Mouse (Mus musculus) left cerebral cortex, postnatal 36 days (tissue): Measurements from ENCODE around the gene Gm14214. TPM values are rescaled to one million over a fixed set of nuclear protein-coding genes. Genes with fewer than 3 reads are reported as not detected.

ENCODE experiments used
- DNase-seq, 2 experiments: peaks; one replicate each; pipeline ENCODE4 v3.0.0; 2021 to 2022; ENCODE audit warnings: low spot score in 2 of 2, mixed read lengths in 1 of 2
- intact Hi-C: fragments of 180-260 bp; cut with DNase I; formaldehyde crosslinking; loops from one replicate; pipeline ENCODE4 v1.15.1; 2025
- total RNA-seq, 2 experiments: library from RNA; stranded (reverse); gene quantifications; 2 replicates each; pipeline ENCODE4 v1.2.3; 2021

Gene Gm14214
- total RNA-seq, 2 experiments from 2014 or later = not detected

GRCm38 (mm10) chr2:154779648-154780047 is 9.8 kb upstream of the Gm14214 start:
- no peak for DNase-seq
- intact Hi-C loops = no loop called here

- intact Hi-C loops = no loop called here
- no peak for DNase-seq
Observed at GRCm38 (mm10) chr2:154776496-154776895, 6.7 kb upstream of the Gm14214 start.

DNA sequence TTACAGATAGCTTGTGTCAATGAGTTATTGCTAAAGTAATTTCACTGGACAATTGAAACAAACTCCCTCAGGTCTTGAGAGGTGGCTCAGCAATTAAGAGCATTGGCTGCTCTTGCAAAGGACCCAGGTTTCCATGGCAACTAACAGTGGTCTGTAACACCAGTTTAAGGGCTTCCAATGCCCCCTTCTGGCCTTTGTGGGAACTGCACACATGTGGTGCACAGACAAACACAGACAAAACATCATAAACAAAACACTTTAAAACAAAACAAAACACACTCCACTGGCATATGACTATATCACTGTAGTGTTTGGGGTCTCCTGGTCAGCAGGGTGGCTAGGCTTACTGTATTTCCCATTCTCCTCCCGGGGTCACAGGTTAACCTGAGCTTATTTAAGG is 4.2 kb upstream of the Gm14214 start:
- no peak for DNase-seq
- intact Hi-C loops = no loop called here

DNA sequence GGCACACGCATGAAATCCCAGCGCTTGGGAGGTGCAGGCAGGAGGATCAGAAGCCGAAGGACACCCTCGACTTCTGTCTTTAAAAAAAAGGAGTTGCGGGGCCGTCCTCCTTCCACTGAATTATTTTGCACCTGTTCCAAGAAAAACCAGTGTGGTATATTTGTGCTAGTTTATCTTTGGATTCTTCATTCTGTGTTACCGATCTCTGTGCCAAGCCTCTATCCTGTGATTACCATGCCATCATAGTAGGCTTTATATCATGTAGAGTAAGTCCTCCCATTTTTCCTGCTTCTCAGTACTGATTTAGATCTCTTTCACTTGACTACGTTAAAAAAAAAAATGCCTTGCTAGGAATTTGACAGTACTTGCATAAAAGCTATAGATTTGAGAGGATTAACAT is 1.8 kb upstream of the Gm14214 start:
- DNase-seq = no peak
- intact Hi-C loops = no loop called here

GRCm38 (mm10) chr2:154767051-154767450 is 2.8 kb downstream of the Gm14214 start:
- DNase-seq = no peak
- intact Hi-C loops = no loop called here

GRCm38 (mm10) chr2:154765554-154766008 is 4.2 kb downstream of the Gm14214 start:
- intact Hi-C loops = no loop called here
- DNase-seq = no peak

DNA sequence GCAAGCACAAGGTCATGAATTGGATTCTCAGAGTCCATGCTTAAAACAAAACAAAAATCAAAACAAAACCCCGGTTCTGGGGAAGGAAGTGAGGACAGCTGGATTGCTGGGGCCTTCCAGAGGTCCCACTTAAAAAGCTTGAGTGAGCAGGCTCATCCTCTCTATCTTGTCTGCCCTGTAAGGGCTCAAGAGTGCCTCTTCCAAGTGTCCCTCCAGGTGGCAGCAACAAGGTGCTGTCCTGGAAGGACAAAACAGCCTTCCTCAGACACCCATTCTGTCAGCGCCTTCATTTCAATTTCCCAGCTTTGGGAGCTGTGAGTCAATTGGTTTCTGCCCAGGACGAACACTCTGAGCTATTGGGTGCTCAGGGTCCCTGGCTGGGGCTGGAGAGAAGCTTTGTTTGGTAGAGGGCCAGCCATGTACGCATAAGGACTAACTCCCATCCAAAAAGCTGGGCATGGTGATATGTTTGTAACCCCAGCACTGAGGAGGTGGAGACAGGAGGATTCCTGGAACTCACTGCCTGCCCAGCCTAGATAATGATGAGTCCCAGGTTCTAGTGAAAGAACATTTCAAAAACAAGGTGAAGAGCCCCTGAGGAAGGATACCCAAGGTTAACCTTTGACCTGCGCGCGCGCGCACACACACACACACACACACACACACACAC is 4.9 kb downstream of the Gm14214 start:
- no peak for DNase-seq
- intact Hi-C loops = no loop called here

DNA sequence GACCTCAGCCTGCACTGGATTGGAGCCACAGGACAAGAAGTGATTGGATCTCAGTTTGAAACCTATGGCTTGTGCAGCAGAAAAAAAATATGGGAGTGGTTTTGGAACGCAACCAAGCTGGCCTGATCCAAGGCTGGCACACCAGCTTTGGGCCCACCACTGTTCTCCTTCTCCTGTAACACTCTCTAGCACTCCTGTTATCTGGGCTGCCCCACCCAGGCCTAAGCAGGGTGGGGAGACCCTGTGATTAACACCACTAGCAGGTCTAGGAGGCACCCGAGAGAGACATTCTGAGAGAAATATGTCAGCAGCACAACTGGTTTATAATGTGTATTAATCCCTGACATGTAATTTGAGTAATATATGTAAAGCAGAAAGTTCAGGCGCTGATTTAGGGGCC is 6.6 kb downstream of the Gm14214 start:
- intact Hi-C loops = no loop called here
- DNase-seq = no peak

DNA sequence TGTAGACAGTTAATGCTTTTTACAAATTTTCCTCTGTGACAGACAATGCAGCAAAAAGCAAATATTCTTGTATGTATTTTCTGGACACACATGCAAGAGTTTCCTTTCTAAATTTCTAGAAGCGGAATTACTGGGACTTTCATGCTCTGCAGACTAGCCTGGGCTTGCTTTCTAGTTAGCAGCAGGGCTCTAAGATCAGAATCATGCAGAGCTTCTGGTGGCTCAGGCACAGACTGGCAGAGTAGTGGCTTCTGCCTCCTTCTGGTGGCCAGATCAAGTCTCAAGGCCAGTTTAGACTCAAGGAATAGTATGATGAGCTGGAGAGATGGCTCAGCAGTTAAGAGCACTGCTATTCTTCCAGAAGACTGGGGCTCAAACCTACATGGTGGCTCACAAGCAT is 11.4 kb downstream of the Gm14214 start:
- intact Hi-C loops = loop anchor here (5.0 kb wide), 1 partner anchor 46 kb away; no protein-coding TSS in a partner anchor
- DNase-seq = no peak

GRCm38 (mm10) chr2:154757691-154758090 is 12.1 kb downstream of the Gm14214 start:
- intact Hi-C loops = loop anchor here (5.0 kb wide), 1 partner anchor 45 kb away; no protein-coding TSS in a partner anchor
- no peak for DNase-seq

GRCm38 (mm10) chr2:154755791-154756190 is 14.0 kb downstream of the Gm14214 start:
- intact Hi-C loops = loop anchor here (5.0 kb wide), 1 partner anchor 43 kb away; no protein-coding TSS in a partner anchor
- no peak for DNase-seq

DNA sequence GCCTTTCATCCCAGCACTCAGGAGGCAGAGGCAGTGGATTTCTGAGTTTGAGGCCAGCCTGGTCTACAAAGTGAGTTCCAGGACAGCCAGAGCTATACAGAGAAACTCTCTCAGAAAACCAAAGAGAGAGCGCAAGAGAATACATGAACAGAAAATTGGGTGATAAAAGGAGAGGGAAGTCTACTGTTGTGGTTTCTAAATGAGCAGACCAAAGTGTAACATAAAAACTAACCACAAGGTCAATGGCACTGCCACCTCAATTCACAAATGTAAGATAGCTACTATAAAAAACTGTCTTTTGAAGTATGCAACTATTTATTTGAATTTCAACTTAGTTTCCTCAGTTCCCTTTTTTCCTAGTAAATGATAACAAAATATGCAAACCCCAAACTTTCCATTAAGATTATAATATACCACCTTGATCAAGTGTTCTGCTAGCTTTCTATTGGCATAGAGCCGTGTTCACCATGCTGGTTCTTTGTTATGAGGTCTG is 15.7 kb downstream of the Gm14214 start:
- DNase-seq = no peak
- intact Hi-C loops = no loop called here

- intact Hi-C loops = no loop called here
- DNase-seq = no peak
Observed at GRCm38 (mm10) chr2:154751924-154752323, 17.9 kb downstream of the Gm14214 start.

DNA sequence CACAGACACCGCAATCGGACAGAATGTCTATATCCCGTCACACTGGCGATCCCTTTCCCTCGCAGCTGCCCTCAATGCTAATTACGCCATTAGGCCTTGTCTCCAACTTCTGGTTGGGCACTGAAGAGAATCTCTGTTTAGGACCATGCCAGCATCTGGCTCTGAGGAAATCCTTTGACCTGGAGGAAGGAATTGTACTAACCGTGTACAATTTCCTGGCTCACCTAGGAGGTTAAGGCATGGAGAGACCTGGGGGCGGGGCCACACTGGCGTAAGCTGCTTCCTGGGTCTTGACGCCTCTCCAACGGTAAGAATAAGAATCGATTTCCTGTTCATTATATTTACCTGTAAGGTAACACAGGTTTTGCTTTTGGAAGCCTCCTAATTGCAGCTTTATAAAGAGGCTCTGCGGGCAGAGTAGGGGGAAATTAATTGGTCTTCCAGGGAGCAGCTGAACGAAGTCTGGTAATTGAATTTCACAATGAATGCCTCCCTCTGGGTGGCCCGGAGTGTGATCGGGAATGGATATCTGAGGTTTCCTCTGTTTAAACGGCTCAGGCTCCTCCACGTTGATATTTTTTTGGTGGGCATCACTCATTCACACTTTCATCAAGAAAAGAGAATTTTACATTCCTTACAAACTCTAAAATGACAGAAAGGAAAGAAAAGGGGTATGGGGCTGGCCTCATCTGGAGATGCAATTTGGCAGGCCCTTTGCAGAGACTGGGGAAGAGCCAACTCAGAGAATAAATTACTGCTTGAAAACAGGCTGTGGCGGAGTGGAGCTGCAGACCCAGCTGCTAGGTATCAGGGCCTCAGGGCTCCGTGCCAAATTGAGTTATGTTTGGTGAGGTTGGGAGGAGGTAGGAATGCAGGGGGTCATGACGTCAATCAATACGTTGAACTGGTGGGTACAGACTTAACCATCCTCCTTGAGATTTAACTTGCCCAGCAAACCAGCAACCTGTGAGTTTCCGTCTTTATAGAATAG is 20.5 kb downstream of the Gm14214 start:
- intact Hi-C loops = no loop called here

DNA sequence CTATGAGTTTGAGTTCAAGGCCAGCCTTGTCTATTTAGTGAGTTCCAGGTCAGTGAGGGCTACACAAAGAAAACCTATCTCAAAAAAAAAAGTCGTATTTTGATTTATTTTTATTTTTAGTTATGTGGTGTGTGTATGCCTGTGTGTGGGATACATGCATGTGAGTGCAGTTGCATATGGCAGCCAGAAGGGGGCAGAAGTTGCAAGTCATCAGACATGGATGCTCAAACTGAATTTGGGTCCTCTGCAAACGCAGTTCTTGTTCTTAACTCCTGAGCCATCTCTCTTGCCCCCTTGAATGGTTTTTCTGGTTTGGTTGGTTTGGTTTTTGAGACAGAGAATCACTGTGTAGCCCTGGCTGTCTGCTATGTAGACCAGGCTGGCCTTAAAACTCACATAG is 21.4 kb downstream of the Gm14214 start:
- DNase-seq = no peak
- intact Hi-C loops = no loop called here

More for the DNA sequence above, 20.5 kb downstream of the Gm14214 start:
- DNase-seq = no peak

DNA sequence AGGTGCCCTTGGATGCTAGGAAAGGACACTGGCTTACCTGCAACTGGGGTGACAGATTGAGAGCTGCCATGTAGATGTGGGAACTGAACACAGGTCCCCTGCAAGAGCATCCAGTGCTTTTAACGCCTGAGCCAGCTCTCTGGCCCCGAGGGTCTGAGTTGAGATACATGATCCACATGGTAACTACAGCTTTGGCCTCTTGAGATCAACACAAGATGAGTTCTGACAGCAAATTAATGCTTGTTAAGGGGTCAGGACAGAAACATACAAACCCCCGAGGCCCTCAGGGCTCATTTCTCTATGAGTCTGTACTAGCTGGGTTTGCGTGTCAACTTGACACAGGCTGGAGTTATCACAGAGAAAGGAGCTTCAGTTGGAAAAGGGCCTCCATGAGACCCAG is 25.9 kb downstream of the Gm14214 start:
- intact Hi-C loops = no loop called here
- no peak for DNase-seq

DNA sequence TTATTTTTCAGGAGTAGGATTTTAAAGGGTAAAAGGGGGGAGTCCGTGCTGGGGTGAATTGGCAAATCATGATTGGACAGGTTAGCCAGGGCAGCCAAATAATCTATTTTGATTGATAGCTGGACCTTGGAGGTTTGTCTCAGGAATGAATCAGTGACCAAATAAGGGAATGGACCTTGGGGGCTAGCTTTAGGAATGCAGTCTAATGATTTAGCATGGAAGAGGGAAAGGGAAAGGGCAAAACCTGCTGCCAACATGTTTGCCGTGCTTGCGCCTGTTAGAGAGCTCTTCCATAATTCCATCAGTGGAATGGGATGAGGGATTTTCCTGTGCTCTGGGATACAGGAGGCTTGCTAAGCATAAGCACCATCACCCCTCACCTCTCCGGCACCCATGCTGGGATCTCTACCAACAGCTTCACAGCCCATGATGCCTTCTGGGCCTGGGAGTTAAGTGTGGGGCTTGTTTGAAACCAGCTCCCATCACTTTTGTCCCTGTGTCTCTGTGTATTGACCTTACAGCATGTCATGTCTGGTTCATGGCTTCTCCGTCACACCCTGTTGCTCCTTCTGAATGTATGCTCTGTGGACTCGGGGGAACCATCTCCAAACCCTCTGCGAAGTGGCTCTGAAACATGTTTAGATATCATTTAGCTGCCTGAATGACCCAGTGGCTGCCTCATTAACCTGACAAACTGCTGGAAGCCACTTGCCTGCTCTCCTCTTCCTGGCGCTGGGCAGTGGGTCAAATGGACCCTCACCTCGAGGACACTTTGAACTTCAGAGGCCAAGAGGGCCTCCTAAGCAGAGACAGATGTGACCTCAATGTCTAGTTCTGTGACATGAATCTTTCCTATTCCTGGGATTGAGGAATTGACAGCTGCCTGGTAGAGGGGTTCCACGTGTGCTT is 26.7 kb downstream of the Gm14214 start:
- intact Hi-C loops = no loop called here
- DNase-seq = no peak

DNA sequence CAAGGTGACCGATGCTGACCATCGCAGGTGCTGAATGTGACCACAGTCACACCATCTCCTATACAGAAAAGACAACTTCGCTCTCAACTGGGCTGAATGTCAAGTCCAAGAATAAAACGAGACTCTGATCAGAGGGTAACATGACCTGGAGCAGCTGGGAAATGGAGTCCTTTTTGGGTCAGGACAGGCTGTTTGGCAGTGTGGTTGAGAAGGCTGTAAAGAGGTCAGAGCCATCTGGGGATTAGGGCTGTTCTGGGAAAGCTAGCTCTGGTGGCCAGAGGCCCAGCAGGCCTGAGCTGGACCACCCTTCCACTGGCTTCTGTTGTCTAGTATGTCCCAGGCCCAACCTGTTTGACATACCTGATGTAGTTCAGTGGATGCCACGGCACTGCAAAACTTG is 31.2 kb downstream of the Gm14214 start:
- DNase-seq = no peak
- intact Hi-C loops = no loop called here

DNA sequence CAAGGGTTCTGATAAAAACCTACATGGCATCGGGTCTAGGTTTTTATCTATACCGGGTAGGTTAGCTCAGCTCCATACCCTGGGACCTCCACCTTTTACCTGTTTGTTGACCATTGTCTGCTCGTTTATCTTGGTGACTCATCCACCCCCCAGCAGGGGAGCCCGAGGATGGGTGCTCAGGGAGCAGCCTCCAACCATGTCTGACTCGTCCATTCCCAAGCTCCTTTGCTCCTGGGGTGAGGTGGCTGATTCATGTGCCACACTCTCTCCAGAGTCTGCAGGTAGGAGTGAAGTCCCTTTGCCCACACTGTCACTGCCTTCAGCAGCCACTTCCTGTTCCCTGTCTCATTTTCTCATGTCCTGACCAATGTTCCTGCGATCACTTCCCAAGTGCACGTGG is 33.8 kb downstream of the Gm14214 start:
- intact Hi-C loops = no loop called here
- no peak for DNase-seq
